Mouse (Mus musculus) MEL (cell line): Measurements from ENCODE around the gene Fam219b. TPM values are rescaled to one million over a fixed set of nuclear protein-coding genes. Genes with fewer than 3 reads are reported as not detected.

ENCODE experiments used
- DNase-seq: peaks from one replicate; pipeline ENCODE4 v3.0.0; 2011; ENCODE audit warnings: low read depth, low spot score
- H3K27ac ChIP-seq: 2 replicates; pipeline ENCODE4 v1.5.1; 2012; ENCODE audit warnings: low read depth, mild to moderate bottlenecking, control low read depth, low read length, moderate library complexity; ENCODE audit not compliant: control insufficient read depth
- H3K27me3 ChIP-seq, 2 experiments: fragments of 150-350 bp in 1 of 2; sonication (generic) in 1 of 2; 2 replicates each; pipeline ENCODE4 v1.6.1; 2012; ENCODE audit warnings: low read length in 2 of 2, mild to moderate bottlenecking in 2 of 2, improper control_type of control experiment in 1 of 2, moderate library complexity in 1 of 2; ENCODE audit not compliant: insufficient read depth in 2 of 2, control insufficient read depth in 1 of 2
- H3K36me3 ChIP-seq, 2 experiments: 2 replicates each; pipeline ENCODE4 v1.6.1; 2012 to 2014; ENCODE audit warnings: low read length in 2 of 2, improper control_type of control experiment in 1 of 2, inconsistent platforms in 1 of 2, mild to moderate bottlenecking in 1 of 2; ENCODE audit not compliant: insufficient read depth in 2 of 2, control insufficient read depth in 1 of 2
- H3K4me1 ChIP-seq, 2 experiments: fragments of 150-350 bp in 1 of 2; sonication (generic) in 1 of 2; 2 replicates each; pipeline ENCODE4 v1.6.1; 2012; ENCODE audit warnings: low read length in 2 of 2, improper control_type of control experiment in 1 of 2, mild to moderate bottlenecking in 1 of 2; ENCODE audit not compliant: insufficient read depth in 2 of 2, control insufficient read depth in 1 of 2
- H3K4me3 ChIP-seq, 2 experiments: fragments of 150-350 bp in 1 of 2; sonication (generic) in 1 of 2; 2 replicates each; pipeline ENCODE4 v1.5.1; 2012; ENCODE audit warnings: low read depth in 2 of 2, low read length in 2 of 2, mild to moderate bottlenecking in 2 of 2, moderate library complexity in 2 of 2, control low read depth in 1 of 2, improper control_type of control experiment in 1 of 2; ENCODE audit not compliant: control insufficient read depth in 1 of 2, insufficient read depth in 1 of 2
- H3K79me2 ChIP-seq: 2 replicates; pipeline ENCODE4 v1.6.1; 2012; ENCODE audit warnings: mild to moderate bottlenecking, low read length, moderate library complexity; ENCODE audit not compliant: control insufficient read depth, poor library complexity, insufficient read depth
- H3K9ac ChIP-seq: 2 replicates; pipeline ENCODE4 v1.6.1; 2012; ENCODE audit warnings: low read depth, mild to moderate bottlenecking, control low read depth, low read length, moderate library complexity; ENCODE audit not compliant: control insufficient read depth, poor library complexity, severe bottlenecking
- H3K9me3 ChIP-seq: fragments of 150-350 bp; sonication (generic); replicated peaks from 2 replicates; pipeline ENCODE4 v1.6.1; 2012; ENCODE audit warnings: mild to moderate bottlenecking, low read length, improper control_type of control experiment, moderate library complexity; ENCODE audit not compliant: insufficient read depth
- BHLHE40 ChIP-seq: IDR thresholded peaks from 2 replicates; pipeline ENCODE4 v1.6.1; 2012; ENCODE audit warnings: low read depth, mild to moderate bottlenecking, inconsistent platforms, low read length, improper control_type of control experiment, borderline replicate concordance
- CHD1 ChIP-seq: IDR thresholded peaks from 2 replicates; pipeline ENCODE4 v1.6.1; 2012; ENCODE audit warnings: low read depth, mild to moderate bottlenecking, inconsistent platforms, low read length, improper control_type of control experiment
- CHD2 ChIP-seq: IDR thresholded peaks from 2 replicates; pipeline ENCODE4 v1.6.1; 2011; ENCODE audit warnings: low read length, improper control_type of control experiment
- E2F4 ChIP-seq: IDR thresholded peaks from 2 replicates; pipeline ENCODE4 v1.6.1; 2011; ENCODE audit warnings: low read depth, low read length, improper control_type of control experiment, borderline replicate concordance
- GABPA ChIP-seq: IDR thresholded peaks from 2 replicates; pipeline ENCODE4 v1.6.1; 2012; ENCODE audit warnings: low read depth, mild to moderate bottlenecking, inconsistent platforms, low read length, improper control_type of control experiment, moderate library complexity
- GATA1 ChIP-seq: IDR thresholded peaks from 2 replicates; pipeline ENCODE4 v1.6.1; 2011; ENCODE audit warnings: low read depth, low read length, improper control_type of control experiment
- HCFC1 ChIP-seq: IDR thresholded peaks from 2 replicates; pipeline ENCODE4 v1.6.1; 2012; ENCODE audit warnings: low read depth, mild to moderate bottlenecking, inconsistent platforms, low read length, improper control_type of control experiment, moderate library complexity
- JUND ChIP-seq: IDR thresholded peaks from 2 replicates; pipeline ENCODE4 v1.6.1; 2011; ENCODE audit warnings: low read depth, mild to moderate bottlenecking, improper control_type of control experiment, low read length
- KAT2A ChIP-seq: conservative IDR thresholded peaks from 2 replicates; pipeline ENCODE4 v1.6.1; 2012; ENCODE audit warnings: low read depth, low read length, improper control_type of control experiment, inconsistent platforms
- MAX ChIP-seq: IDR thresholded peaks from 2 replicates; pipeline ENCODE4 v1.6.1; 2011; ENCODE audit warnings: low read length, improper control_type of control experiment
- MAZ ChIP-seq: IDR thresholded peaks from 2 replicates; pipeline ENCODE4 v1.6.1; 2012; ENCODE audit warnings: low read depth, mild to moderate bottlenecking, inconsistent platforms, low read length, improper control_type of control experiment
- MEF2A ChIP-seq: IDR thresholded peaks from 2 replicates; pipeline ENCODE4 v1.6.1; 2014; ENCODE audit warnings: low read depth, mild to moderate bottlenecking, inconsistent platforms, low read length, improper control_type of control experiment; ENCODE audit not compliant: poor library complexity, insufficient replicate concordance, severe bottlenecking; ENCODE audit errors: extremely low read depth
- MYB ChIP-seq: IDR thresholded peaks from 2 replicates; pipeline ENCODE4 v1.6.1; 2011; ENCODE audit warnings: mild to moderate bottlenecking, low read depth, low read length, improper control_type of control experiment
- MYC ChIP-seq: IDR thresholded peaks from 2 replicates; pipeline ENCODE4 v1.6.1; 2011; ENCODE audit warnings: low read depth, mild to moderate bottlenecking, low read length, improper control_type of control experiment, moderate library complexity
- NELFE ChIP-seq: IDR thresholded peaks from 2 replicates; pipeline ENCODE4 v1.6.1; 2011; ENCODE audit warnings: low read depth, low read length, improper control_type of control experiment
- NRF1 ChIP-seq: IDR thresholded peaks from 2 replicates; pipeline ENCODE4 v1.6.1; 2014; ENCODE audit warnings: low read depth, mild to moderate bottlenecking, inconsistent platforms, low read length, improper control_type of control experiment, moderate library complexity; ENCODE audit not compliant: poor library complexity, insufficient read depth, severe bottlenecking
- POLR2A ChIP-seq, 2 experiments: IDR thresholded peaks; 2 replicates each; pipeline ENCODE4 v1.6.1; 2011 to 2012; ENCODE audit warnings: low read length in 2 of 2, mild to moderate bottlenecking in 2 of 2, control low read depth in 1 of 2, improper control_type of control experiment in 1 of 2, low read depth in 1 of 2, moderate library complexity in 1 of 2; ENCODE audit not compliant: control insufficient read depth in 1 of 2, insufficient read depth in 1 of 2, poor library complexity in 1 of 2
- TAL1 ChIP-seq: IDR thresholded peaks from 2 replicates; pipeline ENCODE4 v1.6.1; 2012; ENCODE audit warnings: mild to moderate bottlenecking, inconsistent platforms, low read length, moderate library complexity, mixed read lengths
- TBP ChIP-seq: IDR thresholded peaks from 2 replicates; pipeline ENCODE4 v1.8.0; 2011; ENCODE audit warnings: low read depth, low read length, improper control_type of control experiment
- ZMIZ1 ChIP-seq: IDR thresholded peaks from 2 replicates; pipeline ENCODE4 v1.6.1; 2012; ENCODE audit warnings: low read depth, mild to moderate bottlenecking, inconsistent platforms, low read length, improper control_type of control experiment, moderate library complexity
- polyA plus RNA-seq, 2 experiments: library from polyadenylated mRNA; stranded (reverse) in 1 of 2; unstranded in 1 of 2; fragments of >175 nt in 1 of 2; fragments of >200 nt in 1 of 2; gene quantifications; 2 replicates each; pipeline versions ENCODE4 v1.2.1 to v1.2.4; 2012; ENCODE audit warnings: low replicate concordance in 2 of 2, low read depth in 1 of 2; ENCODE audit not compliant: insufficient read length in 2 of 2, insufficient read depth in 1 of 2, missing spikeins in 1 of 2
- total RNA-seq: library from RNA; depleted of rRNA; stranded (reverse); fragments of 300-350 nt; gene quantifications from 2 replicates; pipeline ENCODE4 v1.2.3, GENCODE M21; 2012

Fam219b gene
- total and polyA plus RNA-seq, 3 experiments, result 12.8 to 16.4 TPM; not detected in 1

DNA sequence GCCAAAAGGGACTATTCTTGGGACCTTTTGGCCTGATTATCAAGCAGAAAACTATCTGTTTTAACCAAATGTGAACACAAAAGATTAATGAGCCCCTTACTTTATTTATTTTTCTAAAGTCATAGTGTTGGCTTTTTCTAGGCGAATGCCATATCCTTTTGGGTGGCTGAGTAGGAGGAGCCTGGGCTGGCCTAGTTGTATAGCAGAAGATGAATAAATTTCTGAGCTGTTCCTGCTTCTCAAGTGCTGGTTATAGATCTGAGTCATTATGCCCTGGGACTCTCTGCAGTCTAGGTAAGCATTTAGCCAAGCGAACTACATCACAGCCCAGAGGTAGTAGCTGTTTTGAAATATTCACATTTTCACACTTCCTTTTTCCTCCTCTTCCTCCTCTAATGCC is 11.8 kb upstream of the Fam219b start:
- no peaks in the 10 kb centered on the region for H3K27me3 ChIP-seq
- H3K4me3 ChIP-seq, result no peak overlapping the region
- no peak overlapping the region for H3K27ac ChIP-seq
- peaks cover 14 to 38% of the 10 kb centered on the region in 2 experiments for H3K36me3 ChIP-seq
- no peak overlapping the region for H3K9ac ChIP-seq
- peaks cover 72% of the 10 kb centered on the region for H3K79me2 ChIP-seq
- H3K4me1 ChIP-seq, result peaks cover 9 to 12% of the 10 kb centered on the region in 2 experiments
- peak; percentile 32 for DNase-seq
- no peak for TF ChIP-seq JUND
- no peak for TF ChIP-seq MYB
- no peak for TF ChIP-seq MAZ
- TF ChIP-seq, all 39 proteins: peak for 0
- H3K9me3 ChIP-seq, result no peaks in the 10 kb centered on the region

DNA sequence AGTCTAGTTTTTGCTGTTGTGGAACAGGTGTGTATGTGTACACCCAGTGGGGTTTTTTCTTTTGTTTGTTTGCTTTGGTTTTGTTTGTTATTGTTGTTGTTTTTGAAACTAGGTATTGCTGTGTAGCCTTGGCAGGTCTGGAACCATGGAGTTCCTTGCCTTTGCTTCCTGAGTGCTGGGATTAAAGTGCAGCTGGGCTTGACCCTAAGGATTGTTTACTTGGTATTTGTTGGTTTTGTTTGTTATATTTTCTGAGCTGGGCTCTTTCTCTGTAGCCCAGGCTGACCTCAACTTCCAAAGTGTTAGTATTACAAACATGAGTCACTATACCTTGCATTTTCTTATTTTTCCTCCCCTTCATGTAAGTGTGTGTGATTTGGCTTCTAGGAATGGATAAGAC is 10.9 kb upstream of the Fam219b start:
- TF ChIP-seq E2F4 (no peak), GABPA (no peak), GATA1 (no peak), POLR2A (IDR thresholded peaks at IDR 0.05; ENCODE audit: control insufficient read depth in 1 of 2, insufficient read depth in 1 of 2, low read depth in 1 of 2, low read length in 2 of 2, poor library complexity in 1 of 2) (no peak), ZMIZ1 (no peak), NRF1 (no peak), HCFC1 (no peak), MAX (no peak), JUND (no peak), BHLHE40 (no peak), NELFE (no peak), TAL1 (no peak)
- H3K9ac ChIP-seq, result no peak overlapping the region
- H3K79me2 ChIP-seq, result peaks cover 68% of the 10 kb centered on the region
- H3K4me3 ChIP-seq, result no peak overlapping the region
- peaks cover 21 to 38% of the 10 kb centered on the region in 2 experiments for H3K36me3 ChIP-seq
- H3K4me1 ChIP-seq, result peaks cover 9 to 12% of the 10 kb centered on the region in 2 experiments
- no peak overlapping the region for H3K27ac ChIP-seq
- no peaks in the 10 kb centered on the region for H3K27me3 ChIP-seq
- DNase-seq, result no peak
- no peaks in the 10 kb centered on the region for H3K9me3 ChIP-seq

DNA sequence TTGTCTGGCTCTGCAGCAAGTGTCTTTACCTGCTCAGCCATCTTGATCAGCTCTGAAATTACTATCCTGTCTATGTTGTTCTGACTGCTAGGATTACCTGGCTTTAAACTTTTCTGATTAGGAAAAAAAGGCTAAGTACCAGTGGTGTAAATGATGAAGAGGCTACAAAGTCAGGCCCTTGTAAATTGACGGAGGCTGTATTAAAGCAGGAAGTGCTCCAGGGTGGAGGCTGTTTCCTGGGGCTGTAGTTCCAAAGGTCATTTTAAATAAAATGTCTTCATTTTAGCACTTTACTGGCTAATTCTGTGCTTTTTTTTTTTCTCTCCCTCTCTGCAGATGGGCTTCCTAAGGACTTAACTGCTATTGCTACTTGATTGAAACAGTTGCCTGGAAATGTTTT is 5.4 kb upstream of the Fam219b start:
- Histone ChIP-seq H3K9me3 (no peaks in the 10 kb centered on the region), H3K27ac (no peak overlapping the region), H3K4me3 (no peak overlapping the region), H3K27me3 (no peaks in the 10 kb centered on the region), H3K4me1 (no peaks in the 10 kb centered on the region), H3K9ac (no peak overlapping the region), H3K36me3 (peaks cover 3 to 30% of the 10 kb centered on the region in 2 experiments), H3K79me2 (peaks cover 17% of the 10 kb centered on the region)
- no peak for DNase-seq
- TF ChIP-seq NRF1 (no peak), GABPA (no peak), CHD2 (no peak), GATA1 (no peak), ZMIZ1 (no peak), MEF2A (no peak), TBP (no peak), CHD1 (no peak), KAT2A (no peak), MAZ (no peak), MYC (no peak)
